Mouse (Mus musculus) cortical plate, adult 2 months (tissue): ENCODE data around the gene Pid1.
"Not testable (repeated sequence)": the region's sequence is repeated elsewhere in the genome, so short reads cannot be mapped to it uniquely, and the experiment has no call there.

ENCODE experiments used
- CTCF ChIP-seq: fragments of 200-500 bp; IDR thresholded peaks from 2 replicates; pipeline ENCODE4 v1.5.1; 2011; ENCODE audit warnings: mild to moderate bottlenecking, control low read depth, low read length; ENCODE audit not compliant: insufficient read depth; ENCODE audit errors: extremely low read depth
- POLR2A ChIP-seq: fragments of 200-500 bp; IDR thresholded peaks from 2 replicates; pipeline ENCODE4 v1.6.1; 2011; ENCODE audit warnings: mild to moderate bottlenecking, low read length, control low read depth; ENCODE audit not compliant: insufficient read depth; ENCODE audit errors: extremely low read depth

GRCm38 (mm10) chr1:84331861-84332260 is 32.1 kb downstream of the Pid1 start:
- TF ChIP-seq CTCF, POLR2A: not testable (repeated sequence)
